Mouse (Mus musculus) CD4-positive helper T cell, adult 2 months (primary cell): ENCODE measurements at regions not wholly inside any gene's neighbourhood (a gene's known extent, or its start where the extent isn't known, plus 50 kb on each side); places are given as distances from the start of the nearest gene placed in this dataset.

ENCODE experiments used
- DNase-seq: peaks from one replicate; pipeline ENCODE4 v3.0.0-alpha.2; 2012; ENCODE audit warnings: low read depth, missing footprints, low spot score

DNA sequence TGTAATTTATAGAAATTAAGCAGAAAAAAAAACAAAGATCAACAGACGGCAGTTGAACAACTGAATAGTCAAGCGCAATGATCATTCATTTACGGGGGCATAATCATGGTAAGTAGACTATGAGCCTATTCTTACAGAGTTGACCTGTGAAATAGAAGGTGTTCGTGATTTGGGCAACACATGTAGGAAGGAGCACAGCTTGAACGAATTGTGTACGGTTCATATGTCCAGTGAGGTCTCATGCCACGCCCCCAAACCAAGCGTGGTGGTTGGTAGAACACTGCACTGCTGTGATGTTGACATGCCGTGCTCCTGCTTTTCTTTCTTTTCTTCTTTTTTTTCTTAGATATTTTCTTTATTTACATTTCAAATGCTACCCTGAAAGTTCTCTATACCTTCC lies 563.1 kb downstream of the Etv1 start:
- DNase-seq = no peak

DNA sequence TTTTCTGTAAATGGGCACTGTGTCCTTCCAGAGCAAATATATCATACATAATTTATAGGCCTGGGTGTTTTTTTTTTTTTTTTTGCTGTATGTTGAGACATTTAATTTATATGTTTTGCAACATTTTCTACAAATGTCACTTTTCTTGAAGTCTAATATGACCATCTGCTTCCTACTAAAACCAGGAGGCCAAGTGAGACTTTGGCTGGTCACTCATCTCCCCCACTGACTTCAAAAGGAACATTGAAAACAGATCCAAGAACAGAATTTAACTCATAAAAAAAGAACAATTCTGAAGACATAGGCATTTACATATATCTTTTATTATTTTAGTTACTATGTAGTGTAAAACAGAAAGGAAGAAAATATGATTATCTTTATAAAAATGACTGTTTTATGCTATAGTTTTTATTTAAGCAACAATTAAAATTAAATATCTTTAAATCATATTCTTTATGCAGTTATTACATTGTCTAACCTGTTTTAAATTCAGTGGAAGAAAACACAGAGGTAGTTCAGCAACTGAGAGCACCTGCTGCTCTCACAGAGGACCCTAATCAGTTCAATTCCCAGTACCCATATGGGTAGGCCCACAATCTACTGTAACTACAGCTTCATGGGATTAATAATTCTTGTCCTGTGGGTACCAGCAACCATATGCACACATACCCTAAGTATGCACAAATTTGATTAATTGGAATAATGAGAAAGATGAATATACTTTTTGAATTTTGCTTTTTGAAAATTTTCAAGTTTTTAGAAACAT lies 592.5 kb downstream of the Etv1 start:
- no peak for DNase-seq

DNA sequence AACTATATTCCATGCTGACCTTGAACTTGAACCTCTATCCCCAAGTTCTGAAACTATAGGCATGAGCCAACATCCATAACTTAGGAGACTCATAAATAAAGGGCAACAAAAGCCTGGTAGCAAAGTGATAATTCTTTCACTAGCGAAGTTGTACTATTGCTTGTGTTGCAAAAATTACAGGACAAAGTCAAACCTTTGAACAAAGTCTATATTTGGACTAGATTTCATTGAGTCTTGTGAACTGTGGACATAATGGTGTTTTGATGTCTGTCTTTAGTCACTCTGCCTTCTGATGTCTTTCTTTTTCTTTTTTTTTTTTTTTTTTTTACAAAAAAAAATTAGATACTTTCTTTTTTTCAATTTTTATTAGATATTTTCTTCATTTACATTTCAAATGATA lies 594.5 kb downstream of the Etv1 start:
- no peak for DNase-seq
